Mouse (Mus musculus): ENCODE results near the gene Defb30. TPM values are rescaled to one million over a fixed set of nuclear protein-coding genes. Genes with fewer than 3 reads are reported as not detected.

Gene Defb30
- total and polyA plus RNA-seq, 3 experiments = not detected

DNA sequence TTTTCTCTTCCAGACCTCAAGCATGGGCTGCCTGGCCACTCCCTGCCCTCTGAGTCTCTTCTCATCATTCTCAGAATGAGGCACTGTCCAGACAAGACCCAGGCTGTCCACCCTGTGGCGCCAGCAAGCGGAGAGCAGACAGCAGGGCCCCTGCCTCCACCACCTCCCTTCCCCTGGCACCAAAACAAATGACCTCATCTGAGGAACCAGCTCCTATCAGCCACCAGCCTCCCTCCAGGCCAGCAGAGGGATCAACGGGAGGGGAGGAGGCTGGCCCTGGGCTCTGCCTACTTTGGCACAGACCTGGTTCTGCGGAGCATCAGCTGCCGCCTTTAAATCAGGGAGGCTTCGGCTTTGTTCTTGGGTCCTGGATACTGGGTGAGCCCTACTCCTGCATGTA, 5.0 kb upstream of the Defb30 start:
- ATAC-seq (ENCODE audit: extremely low read depth, insufficient number of reproducible peaks, low FRiP score, poor library complexity, severe bottlenecking) (no peak), DNase-seq (ENCODE audit: low spot score) (no peak)
- Histone ChIP-seq H3K4me1 (ENCODE audit: insufficient read depth, low read depth, low read length) (no peaks in the 10 kb centered on the region), H3K36me3 (replicated peaks) (no peaks in the 10 kb centered on the region), H3K4me3 (ENCODE audit: low read depth, low read length) (no peak overlapping the region), H3K9me3 (replicated peaks) (no peaks in the 10 kb centered on the region), H3K27me3 (ENCODE audit: insufficient read depth, low read length) (peaks cover 8% of the 10 kb centered on the region; the same call in 1 of the 2 replicates)
- TF ChIP-seq POLR2AphosphoS5 (IDR thresholded peaks at IDR 0.05; ENCODE audit: insufficient replicate concordance, low read depth, low read length) = no peak
- TF ChIP-seq GATA2 (IDR thresholded peaks at IDR 0.05; ENCODE audit: borderline replicate concordance, low read depth, low read length) = no peak
- no peak for TF ChIP-seq GATA1 (IDR thresholded peaks at IDR 0.05; ENCODE audit: borderline replicate concordance, low read length)
- TF ChIP-seq CTCF (IDR thresholded peaks at IDR 0.05; ENCODE audit: low read depth, low read length) = no peak
- TF ChIP-seq TAL1 (conservative IDR thresholded peaks at IDR 0.05; ENCODE audit: low read depth, low read length) = no peak

DNA sequence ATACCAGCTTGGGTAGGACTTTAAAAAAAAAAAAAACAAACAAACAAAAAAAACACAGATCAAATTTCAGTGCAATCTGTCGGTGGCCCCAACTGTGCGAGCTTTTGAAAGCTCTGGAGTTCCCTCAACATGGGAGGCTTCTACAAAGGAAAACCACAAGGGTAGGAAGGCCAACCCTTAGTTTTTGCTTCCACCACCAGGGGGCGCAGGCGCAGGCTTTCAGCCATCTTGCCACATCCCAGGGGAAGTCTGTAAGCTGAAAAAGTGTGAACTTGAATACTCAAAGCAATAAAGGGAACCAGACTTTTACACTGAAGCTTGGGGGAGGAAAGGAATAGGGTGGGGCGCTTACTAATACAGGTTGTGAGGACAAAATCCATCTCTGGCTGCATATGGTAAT, 1.0 kb upstream of the Defb30 start:
- DNase-seq (ENCODE audit: low spot score) = peak; percentile 47
- no peaks in the 10 kb centered on the region for H3K9me3 ChIP-seq (replicated peaks)
- peak; percentile 58 for TF ChIP-seq CTCF (IDR thresholded peaks at IDR 0.05; ENCODE audit: low read depth, low read length)
- no peak for TF ChIP-seq TAL1 (conservative IDR thresholded peaks at IDR 0.05; ENCODE audit: low read depth, low read length)
- no peak overlapping the region for H3K4me3 ChIP-seq (ENCODE audit: low read depth, low read length)
- H3K27me3 ChIP-seq (ENCODE audit: insufficient read depth, low read length) = peaks cover 11% of the 10 kb centered on the region; the same call in 1 of the 2 replicates
- no peaks in the 10 kb centered on the region for H3K36me3 ChIP-seq (replicated peaks)
- no peaks in the 10 kb centered on the region for H3K4me1 ChIP-seq (ENCODE audit: insufficient read depth, low read depth, low read length)
- ATAC-seq (ENCODE audit: extremely low read depth, insufficient number of reproducible peaks, low FRiP score, poor library complexity, severe bottlenecking) = no peak

DNA sequence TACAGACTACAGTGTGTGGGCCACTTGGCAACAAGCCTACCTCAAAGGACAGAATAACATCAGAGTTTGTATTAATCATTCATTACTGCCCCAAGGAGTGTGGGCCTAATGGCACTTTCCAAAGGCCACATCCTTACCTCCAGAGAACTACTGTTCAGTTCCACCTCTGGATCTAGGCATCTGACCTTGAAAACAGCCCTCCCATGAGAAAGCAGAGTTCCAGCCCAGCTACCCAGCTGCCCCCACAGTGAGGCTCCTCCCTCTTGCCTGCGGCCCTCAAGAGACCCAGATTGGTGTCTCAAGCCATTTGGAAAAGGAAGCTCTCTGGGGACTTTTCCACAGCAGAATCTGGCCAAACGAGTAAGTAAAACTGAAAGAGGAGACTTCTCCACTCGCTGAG, 3.1 kb downstream of the Defb30 start, which contains the start of gene Defb42:
Gene Defb42 (plus strand): TSS at position 301 of the 400 bp plus-strand sequence.
- ATAC-seq (ENCODE audit: extremely low read depth, insufficient number of reproducible peaks, low FRiP score, poor library complexity, severe bottlenecking) (no peak), DNase-seq (ENCODE audit: low spot score) (no peak)
- Histone ChIP-seq H3K36me3 (replicated peaks) (no peaks in the 10 kb centered on the region), H3K9me3 (replicated peaks) (no peaks in the 10 kb centered on the region), H3K27me3 (ENCODE audit: insufficient read depth, low read length) (peaks cover 8% of the 10 kb centered on the region; the same call in 1 of the 2 replicates), H3K4me3 (ENCODE audit: low read depth, low read length) (no peak within 1 kb of the TSS), H3K4me1 (ENCODE audit: insufficient read depth, low read depth, low read length) (0 out of 2 replicates have a peak, but pooled peaks cover 2% of the 10 kb centered on the region)
- no peak for TF ChIP-seq GATA1 (IDR thresholded peaks at IDR 0.05; ENCODE audit: borderline replicate concordance, low read length)
- no peak for TF ChIP-seq CTCF (IDR thresholded peaks at IDR 0.05; ENCODE audit: low read depth, low read length)
- no peak for TF ChIP-seq POLR2AphosphoS5 (IDR thresholded peaks at IDR 0.05; ENCODE audit: insufficient replicate concordance, low read depth, low read length)
- no peak for TF ChIP-seq GATA2 (IDR thresholded peaks at IDR 0.05; ENCODE audit: borderline replicate concordance, low read depth, low read length)
- no peak for TF ChIP-seq TAL1 (conservative IDR thresholded peaks at IDR 0.05; ENCODE audit: low read depth, low read length)

DNA sequence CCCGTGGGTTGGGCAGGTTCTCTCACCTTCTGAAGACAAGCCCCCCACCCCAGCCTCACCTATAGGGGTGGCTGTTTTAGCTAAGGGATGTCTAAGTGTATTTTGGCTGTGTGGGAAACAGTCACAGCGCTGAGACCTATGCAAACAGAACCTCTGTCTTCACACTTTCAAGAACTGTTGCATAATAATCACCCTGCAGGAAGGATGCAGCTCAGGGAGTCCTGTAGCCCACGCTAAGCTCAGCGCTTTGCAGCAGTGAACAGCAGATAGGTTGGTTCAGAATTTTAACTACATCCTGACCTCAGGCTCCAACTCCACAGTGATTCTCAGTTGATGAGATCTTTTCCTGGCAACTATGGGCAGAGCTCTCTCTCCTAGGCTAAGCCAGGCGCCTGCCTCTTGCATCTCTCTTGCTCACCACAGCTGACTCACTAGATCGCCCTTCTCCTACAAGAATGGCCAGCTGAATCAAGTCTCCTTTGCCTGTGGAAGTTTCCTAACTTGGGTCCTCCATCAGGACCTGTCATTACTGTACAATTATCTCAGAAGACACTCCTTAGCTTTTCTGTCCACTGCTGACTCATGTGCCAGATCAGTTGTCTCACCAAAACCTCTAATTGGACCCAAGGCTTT, 29.1 kb downstream of the Defb30 start:
- no peaks in the 10 kb centered on the region for H3K9me3 ChIP-seq (replicated peaks)
- H3K4me1 ChIP-seq (ENCODE audit: insufficient read depth, low read depth, low read length) = no peaks in the 10 kb centered on the region
- no peak for DNase-seq (ENCODE audit: low spot score)
- no peak for ATAC-seq (ENCODE audit: extremely low read depth, insufficient number of reproducible peaks, low FRiP score, poor library complexity, severe bottlenecking)
- no peaks in the 10 kb centered on the region for H3K36me3 ChIP-seq (replicated peaks)
- TF ChIP-seq TAL1 (conservative IDR thresholded peaks at IDR 0.05; ENCODE audit: low read depth, low read length) (no peak), GATA2 (IDR thresholded peaks at IDR 0.05; ENCODE audit: borderline replicate concordance, low read depth, low read length) (no peak), CTCF (IDR thresholded peaks at IDR 0.05; ENCODE audit: low read depth, low read length) (no peak)
- H3K4me3 ChIP-seq (ENCODE audit: low read depth, low read length) = no peak overlapping the region
- H3K27me3 ChIP-seq (ENCODE audit: insufficient read depth, low read length) = peaks cover 8% of the 10 kb centered on the region; the same call in 1 of the 2 replicates

DNA sequence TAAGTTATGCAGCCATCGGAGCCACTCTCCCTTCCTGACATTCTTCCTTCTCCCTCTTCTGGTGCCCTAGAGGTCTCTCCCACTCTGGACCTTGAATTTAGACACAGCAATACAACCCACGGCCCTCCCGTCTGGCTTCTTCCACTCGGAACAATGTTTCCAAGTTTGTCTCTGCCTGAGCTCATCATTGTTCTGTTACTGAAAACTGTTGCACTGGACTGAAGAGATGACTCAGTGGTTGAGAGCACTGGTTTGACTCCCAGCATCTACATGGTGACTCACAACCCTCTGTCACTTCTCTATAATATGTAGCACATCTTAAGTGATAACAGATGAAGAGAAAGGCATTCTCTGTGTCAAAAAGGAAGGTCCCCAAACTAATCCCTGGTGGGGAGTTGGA, 35.1 kb downstream of the Defb30 start:
- no peaks in the 10 kb centered on the region for H3K4me1 ChIP-seq (ENCODE audit: insufficient read depth, low read depth, low read length)
- ATAC-seq (ENCODE audit: extremely low read depth, insufficient number of reproducible peaks, low FRiP score, poor library complexity, severe bottlenecking) = no peak

DNA sequence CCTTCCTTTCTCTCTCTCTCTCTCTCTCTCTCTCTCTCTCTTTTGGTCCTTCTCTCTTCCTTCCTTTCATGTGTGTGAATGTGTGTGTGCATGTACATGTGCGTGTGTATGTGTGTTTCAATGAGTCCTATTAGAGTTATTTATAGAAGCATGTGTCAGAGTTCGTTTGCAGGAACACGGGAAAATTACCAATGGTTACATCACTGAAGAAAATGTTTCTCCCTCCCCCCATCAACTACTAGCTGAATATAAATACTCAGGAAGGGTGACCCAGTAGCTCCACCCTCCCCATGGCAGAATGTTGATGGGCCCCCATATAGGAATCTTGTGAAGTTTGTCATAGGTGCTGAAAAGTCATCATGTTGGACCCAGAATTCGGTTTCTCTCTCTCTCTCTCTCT, 36.7 kb downstream of the Defb30 start:
- Histone ChIP-seq H3K27me3 (ENCODE audit: insufficient read depth, low read length) (peaks cover 3% of the 10 kb centered on the region; the same call in 1 of the 2 replicates), H3K4me3 (ENCODE audit: low read depth, low read length) (no peak overlapping the region), H3K36me3 (replicated peaks) (no peaks in the 10 kb centered on the region), H3K9me3 (replicated peaks) (no peaks in the 10 kb centered on the region), H3K4me1 (ENCODE audit: insufficient read depth, low read depth, low read length) (no peaks in the 10 kb centered on the region)
- ATAC-seq (ENCODE audit: extremely low read depth, insufficient number of reproducible peaks, low FRiP score, poor library complexity, severe bottlenecking) = no peak
- TF ChIP-seq TAL1 (conservative IDR thresholded peaks at IDR 0.05; ENCODE audit: low read depth, low read length) (no peak), GATA2 (IDR thresholded peaks at IDR 0.05; ENCODE audit: borderline replicate concordance, low read depth, low read length) (no peak), CTCF (IDR thresholded peaks at IDR 0.05; ENCODE audit: low read depth, low read length) (no peak), GATA1 (IDR thresholded peaks at IDR 0.05; ENCODE audit: borderline replicate concordance, low read length) (no peak), POLR2AphosphoS5 (IDR thresholded peaks at IDR 0.05; ENCODE audit: insufficient replicate concordance, low read depth, low read length) (no peak)
- no peak for DNase-seq (ENCODE audit: low spot score)

More for the DNA sequence above, 35.1 kb downstream of the Defb30 start:
- Histone ChIP-seq H3K9me3 (replicated peaks) (no peaks in the 10 kb centered on the region), H3K27me3 (ENCODE audit: insufficient read depth, low read length) (peaks cover 6% of the 10 kb centered on the region; the same call in 1 of the 2 replicates), H3K4me3 (ENCODE audit: low read depth, low read length) (no peak overlapping the region), H3K36me3 (replicated peaks) (no peaks in the 10 kb centered on the region)
- no peak for DNase-seq (ENCODE audit: low spot score)
- TF ChIP-seq POLR2AphosphoS5 (IDR thresholded peaks at IDR 0.05; ENCODE audit: insufficient replicate concordance, low read depth, low read length) (no peak), GATA2 (IDR thresholded peaks at IDR 0.05; ENCODE audit: borderline replicate concordance, low read depth, low read length) (no peak), TAL1 (conservative IDR thresholded peaks at IDR 0.05; ENCODE audit: low read depth, low read length) (no peak), CTCF (IDR thresholded peaks at IDR 0.05; ENCODE audit: low read depth, low read length) (no peak), GATA1 (IDR thresholded peaks at IDR 0.05; ENCODE audit: borderline replicate concordance, low read length) (no peak)
